Mouse (Mus musculus) macrophage (primary cell): ENCODE measurements around the gene Dgki. TPM values are rescaled to one million over a fixed set of nuclear protein-coding genes. Genes with fewer than 3 reads are reported as not detected.

Experiments
- H3K27ac ChIP-seq: fragments of 350-480 bp; formaldehyde crosslinking; 2 replicates; pipeline ENCODE4 v1.9.0; 2021
- H3K36me3 ChIP-seq: fragments of 350-480 bp; formaldehyde crosslinking; 2 replicates; pipeline ENCODE4 v1.9.0; 2021; ENCODE audit errors: inconsistent target
- H3K4me3 ChIP-seq: fragments of 350-480 bp; formaldehyde crosslinking; 2 replicates; pipeline ENCODE4 v1.9.0; 2021; ENCODE audit errors: inconsistent target
- H3K79me2 ChIP-seq: fragments of 350-480 bp; formaldehyde crosslinking; 2 replicates; pipeline ENCODE4 v1.9.0; 2021; ENCODE audit errors: inconsistent target
- WGBS: methylation state at CpG from one replicate; pipeline ENCODE4 v1.1.7; 2026; ENCODE audit warnings: inconsistent platforms; ENCODE audit not compliant: missing documents; 5-methylcytosine and 5-hydroxymethylcytosine counted together
- polyA plus RNA-seq: library from polyadenylated mRNA; stranded (reverse); fragments of 250-400 nt; gene quantifications from 3 replicates; pipeline ENCODE4 v1.2.4, GENCODE M21; 2018; ENCODE audit warnings: inconsistent platforms

Gene Dgki
- polyA plus RNA-seq, 1 experiment from 2014 or later, result 0.07 TPM

DNA sequence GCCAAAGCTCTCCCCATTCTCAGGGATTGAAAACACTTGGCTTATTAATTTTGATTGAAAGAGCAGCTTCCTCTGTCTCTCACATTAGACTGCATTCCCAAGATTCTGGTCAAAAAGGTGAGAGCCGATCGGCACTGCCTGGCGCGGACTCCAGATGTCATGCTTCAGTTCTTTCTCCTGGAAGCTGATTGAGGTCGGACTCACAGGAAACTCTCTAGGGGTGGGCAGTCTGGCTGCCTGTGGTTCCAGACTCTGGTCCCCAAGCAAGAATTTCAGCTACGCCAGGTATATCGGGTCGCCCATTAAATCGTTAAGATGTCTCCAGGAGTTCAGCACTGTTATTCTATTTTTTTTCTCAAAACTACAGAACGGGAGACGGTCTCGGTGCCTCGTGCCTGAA, 102.2 kb downstream of the Dgki start:
- H3K79me2 ChIP-seq, result no peaks in the 10 kb centered on the region
- H3K36me3 ChIP-seq, result no peaks in the 10 kb centered on the region
- H3K27ac ChIP-seq, result no peak overlapping the region
- WGBS, result 86% methylated on average over 13 of the region's 13 CpGs
- H3K4me3 ChIP-seq, result no peak overlapping the region

DNA sequence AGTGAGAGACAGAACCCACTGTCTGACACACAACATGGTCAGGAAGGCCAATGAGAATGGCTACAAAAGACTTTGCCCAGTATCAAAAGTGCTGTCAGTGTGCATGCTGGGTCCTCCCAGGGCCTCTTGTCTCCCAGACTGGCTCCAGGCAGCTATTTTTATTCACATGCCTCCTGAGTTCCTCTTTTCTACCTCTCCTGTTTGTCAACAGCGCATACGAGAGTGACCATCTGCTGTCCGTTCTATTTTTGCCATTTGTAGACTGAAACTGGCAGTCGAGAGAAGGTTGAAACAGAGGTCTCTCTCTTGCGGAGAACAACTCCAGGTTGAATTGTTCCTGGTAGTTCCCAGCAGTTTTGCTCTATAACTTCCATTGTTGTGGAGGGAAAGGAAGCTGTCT, 103.1 kb downstream of the Dgki start:
- no peak overlapping the region for H3K27ac ChIP-seq
- WGBS, result 32% methylated on average over 5 of the region's 5 CpGs
- H3K36me3 ChIP-seq, result no peaks in the 10 kb centered on the region
- H3K4me3 ChIP-seq, result no peak overlapping the region
- H3K79me2 ChIP-seq, result no peaks in the 10 kb centered on the region

DNA sequence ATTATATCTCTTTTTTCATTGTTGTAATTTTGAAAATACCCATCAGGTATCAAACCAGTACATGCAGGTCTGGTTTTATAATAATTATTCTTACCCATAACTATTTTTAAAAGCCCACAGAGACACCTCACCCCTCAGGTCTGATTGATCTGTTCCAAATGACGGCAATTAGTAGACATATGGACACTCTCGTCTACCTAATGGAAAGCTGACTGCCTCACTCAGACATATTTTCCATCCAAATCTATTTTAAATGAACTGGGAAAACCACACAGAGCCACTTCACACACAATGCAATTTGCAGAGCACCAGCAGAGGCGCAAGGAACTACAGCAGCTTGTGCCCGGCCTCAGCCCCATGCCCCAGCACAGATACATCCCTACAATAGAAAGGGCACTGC, 104.2 kb downstream of the Dgki start:
- H3K27ac ChIP-seq, result no peak overlapping the region
- H3K79me2 ChIP-seq, result no peaks in the 10 kb centered on the region
- no peaks in the 10 kb centered on the region for H3K36me3 ChIP-seq
- WGBS, result 96% methylated on average over 4 of the region's 4 CpGs
- no peak overlapping the region for H3K4me3 ChIP-seq

GRCm38 (mm10) chr6:37181961-37182360, 118.0 kb downstream of the Dgki start:
- WGBS, result 88% methylated on average over 4 of the region's 4 CpGs
- H3K4me3 ChIP-seq, result no peak overlapping the region
- no peaks in the 10 kb centered on the region for H3K79me2 ChIP-seq
- H3K27ac ChIP-seq, result no peak overlapping the region
- no peaks in the 10 kb centered on the region for H3K36me3 ChIP-seq

GRCm38 (mm10) chr6:37171149-37171832, 128.7 kb downstream of the Dgki start:
- Histone ChIP-seq H3K79me2 (no peaks in the 10 kb centered on the region), H3K4me3 (no peak overlapping the region), H3K27ac (no peak overlapping the region), H3K36me3 (no peaks in the 10 kb centered on the region)
- 84% methylated on average over 12 of the region's 12 CpGs for WGBS

- no peaks in the 10 kb centered on the region for H3K36me3 ChIP-seq
- H3K79me2 ChIP-seq, result no peaks in the 10 kb centered on the region
- no peak overlapping the region for H3K4me3 ChIP-seq
- no peak overlapping the region for H3K27ac ChIP-seq
- WGBS, result 76% methylated on average over 3 of the region's 3 CpGs
These were observed 141.1 kb downstream of the Dgki start for GRCm38 (mm10) chr6:37158880-37159279.

GRCm38 (mm10) chr6:37154051-37154450, 145.9 kb downstream of the Dgki start:
- WGBS, result 100% methylated on average over 1 of the region's 1 CpGs
- Histone ChIP-seq H3K36me3 (no peaks in the 10 kb centered on the region), H3K79me2 (no peaks in the 10 kb centered on the region), H3K4me3 (no peak overlapping the region), H3K27ac (no peak overlapping the region)

DNA sequence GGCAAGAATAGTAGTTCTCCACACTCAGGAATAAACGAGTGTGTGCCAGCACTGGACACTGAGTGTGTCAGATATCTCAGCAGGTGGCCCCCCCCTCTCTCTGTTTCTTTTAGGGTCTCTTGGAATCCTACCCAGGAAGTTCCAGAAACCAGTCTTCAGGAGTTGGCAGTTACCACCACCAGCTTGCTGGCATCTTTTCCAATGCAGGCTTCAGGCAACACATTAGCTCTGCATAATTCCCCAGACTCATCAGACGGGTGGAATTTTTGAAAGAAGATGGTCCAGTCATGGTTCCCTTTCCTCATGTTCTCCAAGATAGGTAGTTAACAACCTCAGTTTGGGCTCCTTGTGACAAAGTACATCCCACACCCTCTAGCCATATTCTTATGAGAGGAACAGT, 149.5 kb downstream of the Dgki start:
- no peak overlapping the region for H3K27ac ChIP-seq
- WGBS, result 84% methylated on average over 2 of the region's 2 CpGs
- H3K4me3 ChIP-seq, result no peak overlapping the region
- H3K79me2 ChIP-seq, result no peaks in the 10 kb centered on the region
- no peaks in the 10 kb centered on the region for H3K36me3 ChIP-seq

- WGBS, result 42% methylated on average over 4 of the region's 4 CpGs
- H3K36me3 ChIP-seq, result no peaks in the 10 kb centered on the region
- H3K27ac ChIP-seq, result no peak overlapping the region
- no peaks in the 10 kb centered on the region for H3K79me2 ChIP-seq
- no peak overlapping the region for H3K4me3 ChIP-seq
These were observed 149.9 kb downstream of the Dgki start for GRCm38 (mm10) chr6:37150038-37150437.

DNA sequence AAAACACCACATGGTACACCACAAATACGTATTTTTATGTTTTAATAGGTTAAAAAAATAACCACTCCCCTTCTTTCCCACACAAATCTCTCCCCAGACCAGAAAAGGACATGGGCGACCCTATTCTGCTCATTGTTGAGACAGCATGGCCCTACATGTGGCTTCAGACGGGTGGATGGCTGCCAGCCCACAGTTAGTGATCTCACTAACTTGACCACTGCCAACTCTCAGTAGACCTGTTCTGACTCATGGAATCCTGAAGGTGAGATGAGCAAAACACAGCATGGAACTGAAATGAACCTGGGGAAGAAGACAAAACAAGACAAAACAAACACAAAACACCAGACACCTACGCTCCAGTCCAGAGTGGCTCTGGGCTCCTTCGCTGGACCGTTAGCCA, 150.8 kb downstream of the Dgki start:
- Histone ChIP-seq H3K36me3 (no peaks in the 10 kb centered on the region), H3K79me2 (no peaks in the 10 kb centered on the region), H3K4me3 (no peak overlapping the region), H3K27ac (no peak overlapping the region)
- WGBS, result 94% methylated on average over 4 of the region's 6 CpGs

GRCm38 (mm10) chr6:37147431-37148022, 152.5 kb downstream of the Dgki start:
- no peaks in the 10 kb centered on the region for H3K36me3 ChIP-seq
- no peak overlapping the region for H3K4me3 ChIP-seq
- 100% methylated on average over 4 of the region's 4 CpGs for WGBS
- H3K27ac ChIP-seq, result no peak overlapping the region
- H3K79me2 ChIP-seq, result no peaks in the 10 kb centered on the region

DNA sequence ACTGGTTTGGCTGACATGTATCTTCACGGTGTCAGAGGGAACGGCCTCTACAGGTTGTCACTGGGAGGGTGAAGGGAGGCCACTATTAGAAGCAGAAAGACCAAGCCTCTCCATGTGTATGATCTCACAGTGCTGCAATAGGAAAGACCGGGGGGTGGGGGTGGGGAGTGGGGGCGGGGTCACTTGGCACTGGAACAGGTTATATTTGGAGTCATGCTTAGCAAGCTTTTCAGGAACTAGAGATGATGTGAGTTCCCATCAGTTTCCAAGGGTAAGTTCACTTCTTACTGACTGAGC, 156.2 kb downstream of the Dgki start:
- Histone ChIP-seq H3K36me3 (no peaks in the 10 kb centered on the region), H3K27ac (no peak overlapping the region), H3K4me3 (no peak overlapping the region), H3K79me2 (no peaks in the 10 kb centered on the region)
- 5% methylated on average over 4 of the region's 4 CpGs for WGBS

DNA sequence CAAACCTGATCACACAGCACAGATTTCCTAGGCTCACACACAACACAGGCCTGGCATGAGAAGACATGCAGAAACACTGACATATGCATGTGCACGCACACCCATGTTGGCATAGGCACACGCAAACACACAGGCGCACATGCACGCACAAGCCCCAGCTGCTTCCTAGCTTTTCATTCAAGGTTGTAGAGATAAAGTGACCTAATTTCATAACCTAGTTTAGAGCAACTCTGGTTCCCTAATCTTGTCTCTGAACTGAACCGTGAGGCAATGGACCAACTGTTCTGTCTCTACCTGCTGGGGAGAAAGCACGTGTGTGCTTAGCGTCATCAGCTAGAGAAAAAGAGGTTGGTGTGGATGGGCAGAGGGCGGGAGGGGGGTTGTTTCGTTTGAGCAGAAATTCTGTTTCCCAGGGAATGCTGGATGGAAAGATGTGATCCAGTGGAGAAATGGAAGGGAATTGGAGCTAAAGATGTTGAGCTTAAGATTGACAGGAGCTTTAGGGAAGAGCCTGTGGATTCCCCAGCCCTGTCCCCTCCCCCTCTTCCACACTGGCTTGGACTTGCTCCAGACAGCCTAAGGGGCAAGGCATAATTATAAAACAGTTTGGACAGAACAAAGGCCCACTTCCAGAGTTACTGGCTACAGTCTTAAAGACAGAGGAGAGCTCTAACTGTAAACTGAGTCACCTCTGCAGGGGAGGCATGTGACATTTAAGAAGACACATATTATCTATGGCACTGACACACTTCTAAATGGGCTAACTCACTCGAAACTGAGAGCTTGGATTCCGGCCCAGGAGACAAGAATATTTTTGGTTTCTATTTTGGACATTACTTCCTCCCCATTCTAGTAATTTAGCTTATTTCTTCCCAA, 156.8 kb downstream of the Dgki start:
- Histone ChIP-seq H3K79me2 (no peaks in the 10 kb centered on the region), H3K36me3 (no peaks in the 10 kb centered on the region), H3K27ac (no peak overlapping the region), H3K4me3 (no peak overlapping the region)
- WGBS, result 66% methylated on average over 11 of the region's 11 CpGs

- no peak overlapping the region for H3K27ac ChIP-seq
- H3K36me3 ChIP-seq, result no peaks in the 10 kb centered on the region
- H3K4me3 ChIP-seq, result no peak overlapping the region
- H3K79me2 ChIP-seq, result no peaks in the 10 kb centered on the region
These were observed 161.2 kb downstream of the Dgki start for GRCm38 (mm10) chr6:37138816-37139215.

- 92% methylated on average over 4 of the region's 4 CpGs for WGBS
- Histone ChIP-seq H3K79me2 (no peaks in the 10 kb centered on the region), H3K36me3 (no peaks in the 10 kb centered on the region)
These were observed 168.7 kb downstream of the Dgki start for GRCm38 (mm10) chr6:37131257-37131656.

More at GRCm38 (mm10) chr6:37131257-37131656, 168.7 kb downstream of the Dgki start:
- no peak overlapping the region for H3K4me3 ChIP-seq
- H3K27ac ChIP-seq, result no peak overlapping the region
